Mouse (Mus musculus): Measurements from ENCODE around the gene Bcl2. TPM values are rescaled to one million over a fixed set of nuclear protein-coding genes. Genes with fewer than 3 reads are reported as not detected.

Bcl2 gene
- total RNA-seq, 2 experiments from 2014 or later, result 4.6 to 6.7 TPM

- DNase-seq, result no peak
Measured at GRCm38 (mm10) chr1:106587866-106588470, 126.1 kb downstream of the Bcl2 start.

- no peak for DNase-seq
Measured at GRCm38 (mm10) chr1:106586761-106587160, 127.3 kb downstream of the Bcl2 start.

- no peak for DNase-seq
Measured at GRCm38 (mm10) chr1:106585349-106585748, 128.7 kb downstream of the Bcl2 start.

DNA sequence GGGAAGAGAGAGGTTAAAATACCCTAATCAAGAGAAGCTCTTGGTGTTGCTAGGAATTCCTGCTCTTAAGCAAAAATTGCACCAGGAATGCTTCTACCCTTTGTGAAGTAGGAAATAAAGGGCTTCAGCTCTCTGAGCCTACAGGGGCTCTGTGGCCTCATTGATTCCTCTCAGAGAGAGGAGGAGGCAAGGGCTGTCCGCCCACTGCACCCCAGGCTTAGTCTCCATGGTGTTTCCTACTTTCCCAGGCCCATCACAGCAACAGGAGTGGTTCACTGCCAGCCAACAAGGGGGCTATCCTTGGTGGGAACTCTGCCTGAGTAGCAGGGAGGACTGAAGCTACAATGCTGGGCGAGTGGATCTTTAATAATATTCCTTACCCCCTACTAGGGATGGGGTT lies 129.2 kb downstream of the Bcl2 start:
- no peak for DNase-seq

- no peak for DNase-seq
Measured at GRCm38 (mm10) chr1:106584273-106584672, 129.8 kb downstream of the Bcl2 start.

- peak; percentile 36 for DNase-seq
Measured at GRCm38 (mm10) chr1:106583245-106584241, 130.5 kb downstream of the Bcl2 start.

DNA sequence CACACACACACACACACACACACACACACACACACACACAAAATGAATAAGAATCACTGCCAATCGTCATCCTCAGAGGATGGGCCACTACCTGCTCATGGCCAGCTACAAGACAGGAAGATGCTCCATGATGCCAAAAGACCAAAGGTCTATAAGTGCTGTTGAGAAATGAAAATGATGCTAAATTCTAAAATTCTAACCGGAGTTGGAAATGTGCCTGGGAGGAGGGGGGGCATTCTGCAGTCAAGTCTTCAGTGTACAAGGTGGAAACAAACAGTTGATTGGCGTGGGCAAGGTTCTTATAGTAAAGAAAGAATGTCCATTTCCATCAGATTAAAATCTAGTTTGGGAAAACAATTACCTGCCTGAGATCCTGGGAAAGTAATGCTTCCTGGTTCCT lies 131.3 kb downstream of the Bcl2 start:
- DNase-seq, result no peak

GRCm38 (mm10) chr1:106581812-106582211 lies 132.3 kb downstream of the Bcl2 start:
- no peak for DNase-seq

GRCm38 (mm10) chr1:106579768-106580167 lies 134.3 kb downstream of the Bcl2 start:
- no peak for DNase-seq

GRCm38 (mm10) chr1:106572506-106572905 lies 141.6 kb downstream of the Bcl2 start:
- DNase-seq, result no peak

DNA sequence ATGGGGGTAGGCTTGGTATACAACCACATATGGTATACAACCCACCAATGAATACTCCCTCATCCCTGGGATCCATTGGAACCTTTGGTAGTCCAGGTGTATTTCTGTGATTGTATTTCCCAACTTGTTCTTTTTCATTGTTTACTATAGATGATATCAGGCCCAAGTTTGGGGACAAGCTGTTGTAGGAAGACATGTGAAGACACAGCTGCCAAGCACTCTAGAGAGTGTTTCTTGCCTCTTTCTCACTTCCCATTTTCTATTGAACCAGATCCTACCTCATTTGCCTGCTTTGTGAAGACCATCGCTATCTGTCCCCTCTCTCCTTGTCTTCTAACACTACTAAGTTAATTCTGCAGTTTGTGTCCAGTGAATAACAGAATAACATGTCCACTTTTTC lies 143.2 kb downstream of the Bcl2 start:
- DNase-seq, result no peak

- no peak for DNase-seq
Measured at GRCm38 (mm10) chr1:106570366-106570765, 143.7 kb downstream of the Bcl2 start.

DNA sequence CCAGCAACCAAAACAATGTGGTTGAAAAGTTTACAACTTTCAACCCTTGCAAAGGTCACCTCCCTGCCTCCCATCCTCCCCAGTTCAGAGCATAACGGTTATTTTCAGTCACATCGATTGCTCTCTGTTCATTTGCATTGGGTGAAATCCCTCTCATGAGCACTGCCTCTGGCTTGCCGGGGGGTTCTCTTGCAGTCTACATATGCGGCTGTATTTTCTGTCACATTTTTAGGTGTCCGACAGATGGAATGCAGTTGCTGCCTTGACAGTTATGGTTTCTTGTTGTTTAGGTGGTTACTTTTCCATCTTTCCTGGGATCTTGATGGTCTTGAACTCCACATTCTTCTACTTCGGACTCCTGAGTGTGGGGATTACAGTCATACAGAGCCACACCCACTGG lies 144.4 kb downstream of the Bcl2 start:
- DNase-seq, result no peak

- DNase-seq, result no peak
Measured at GRCm38 (mm10) chr1:106568868-106569267, 145.2 kb downstream of the Bcl2 start.

- DNase-seq, result no peak
Measured at GRCm38 (mm10) chr1:106567506-106567905, 146.6 kb downstream of the Bcl2 start.

DNA sequence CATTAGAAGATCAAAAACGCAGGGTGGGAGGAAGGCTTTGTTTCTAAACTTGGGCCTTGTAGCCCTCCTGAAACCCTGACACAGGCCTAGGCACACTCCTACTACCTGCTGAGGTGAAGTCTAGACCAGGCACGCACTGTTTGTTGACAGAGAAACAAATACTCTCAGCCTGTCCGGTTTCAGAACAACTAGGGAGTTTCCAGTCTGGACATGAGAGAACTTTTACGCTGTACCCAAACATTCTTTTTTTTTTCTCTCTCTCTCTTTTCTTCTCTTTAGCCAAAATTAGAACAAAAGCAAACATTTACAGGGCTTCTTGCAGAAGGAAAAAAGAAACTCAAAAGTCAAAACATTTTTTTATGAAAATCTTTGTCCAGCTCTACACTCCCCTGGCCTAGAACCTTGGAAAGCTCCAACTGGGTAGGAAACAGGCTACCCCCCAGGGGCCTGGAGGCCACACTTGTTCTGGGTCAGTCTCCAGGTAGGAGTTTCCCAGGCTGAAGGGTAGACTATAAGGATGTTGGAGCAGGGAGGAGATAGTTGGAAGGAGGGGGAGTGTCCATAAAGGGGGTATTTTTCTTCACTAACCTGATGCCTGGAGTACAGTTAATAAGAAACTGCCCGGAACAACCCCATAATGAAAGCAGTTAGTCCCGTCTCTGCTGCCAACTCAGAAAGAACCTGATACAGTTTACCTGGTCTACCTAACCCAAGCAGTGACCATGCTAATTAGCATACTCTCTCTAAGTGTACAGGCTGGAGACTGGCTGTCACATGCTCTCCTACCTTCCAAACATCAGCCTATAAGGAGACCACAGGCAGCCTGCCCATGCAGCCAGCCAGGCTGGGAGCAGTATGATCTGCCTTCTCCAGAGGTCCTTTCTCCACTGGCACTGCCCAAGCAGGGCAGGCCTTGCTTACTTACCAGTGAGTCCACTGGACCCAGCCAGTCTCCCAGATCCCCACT lies 147.7 kb downstream of the Bcl2 start:
- no peak for DNase-seq

GRCm38 (mm10) chr1:106565238-106565637 lies 148.8 kb downstream of the Bcl2 start:
- DNase-seq, result no peak

GRCm38 (mm10) chr1:106564436-106564835 lies 149.6 kb downstream of the Bcl2 start:
- DNase-seq, result no peak

DNA sequence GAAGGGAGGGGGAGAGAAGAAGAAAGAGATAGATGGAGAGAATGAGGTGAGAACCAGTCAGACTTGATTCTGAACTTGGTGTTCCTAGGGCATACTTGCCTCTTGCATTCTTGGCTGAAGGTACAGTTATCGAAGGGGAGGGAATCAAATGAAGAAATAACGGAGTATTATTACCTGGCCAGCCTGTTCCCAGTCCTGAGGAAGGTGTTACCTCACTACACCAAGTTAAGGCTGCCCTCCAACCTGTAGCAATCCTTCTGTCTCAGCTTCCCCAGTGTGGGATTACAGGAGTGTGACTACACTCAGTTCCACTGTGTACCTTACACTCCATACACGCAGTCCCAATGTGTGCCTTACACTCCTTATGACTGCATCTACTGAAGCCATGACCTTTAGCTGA lies 151.3 kb downstream of the Bcl2 start:
- no peak for DNase-seq

DNA sequence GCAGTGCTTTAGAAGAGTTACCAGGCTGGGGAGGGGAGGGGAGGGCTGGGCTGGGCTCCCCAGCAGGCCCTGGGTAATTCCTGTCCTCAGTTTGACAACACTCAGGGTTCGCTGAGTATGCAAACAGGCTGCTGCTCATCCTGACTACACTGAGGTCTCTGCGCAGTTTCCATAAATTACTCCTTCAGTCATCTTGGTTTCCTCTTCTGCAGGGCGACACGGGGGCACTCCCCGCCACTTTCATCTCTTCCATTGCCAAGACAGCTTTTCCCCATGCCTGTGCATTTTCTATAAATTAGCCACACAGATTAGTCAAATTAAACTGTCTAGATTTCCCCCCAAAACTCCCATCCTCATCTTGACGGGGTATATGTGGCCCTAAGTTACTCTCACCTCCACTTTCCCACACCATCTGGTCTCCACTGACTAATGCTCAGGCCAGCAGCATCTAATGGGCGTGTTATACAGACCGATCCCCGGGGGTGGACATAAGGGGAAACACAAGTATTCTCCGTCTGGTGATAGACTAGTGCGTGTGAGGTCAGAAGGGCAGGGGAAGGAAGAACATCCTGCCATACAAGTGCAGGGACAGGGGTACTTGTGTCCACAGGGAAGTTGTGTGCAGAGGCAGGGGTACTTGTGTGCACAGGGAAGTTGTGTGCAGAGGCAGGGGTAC lies 152.9 kb downstream of the Bcl2 start:
- DNase-seq, result no peak

DNA sequence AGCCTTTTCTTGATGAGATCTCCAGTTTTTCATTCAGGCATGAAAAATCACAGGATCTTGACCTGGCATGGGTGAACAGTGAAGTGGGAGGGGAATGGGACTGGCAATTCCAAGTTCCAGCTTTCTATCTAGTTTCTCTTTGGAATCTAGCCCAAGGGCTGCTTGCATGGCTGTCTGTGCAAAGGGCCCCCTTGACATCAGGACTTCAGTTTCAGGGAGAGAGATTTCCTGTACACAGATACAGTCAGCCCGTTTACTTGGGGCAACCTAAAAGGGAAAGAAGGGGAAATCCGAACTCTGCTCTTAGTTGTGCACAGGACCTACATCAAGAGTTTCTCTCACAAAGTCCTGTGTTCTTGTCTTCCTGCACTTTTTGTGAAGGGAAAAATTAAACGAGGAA lies 154.0 kb downstream of the Bcl2 start:
- no peak for DNase-seq

- no peak for DNase-seq
Measured at GRCm38 (mm10) chr1:106559116-106559605, 154.9 kb downstream of the Bcl2 start.

All from gastrocnemius, postnatal 10 days (tissue).